8 mouse cellular contexts compared by ENCODE assay signal in genomic region chr2:25607761-25608622, GRCm38 (mm10). TPM values are rescaled to one million over a fixed set of nuclear protein-coding genes. Genes with fewer than 3 reads are reported as not detected.
DNase-seq lines count a peak whose midpoint lies in the region; ATAC-seq and TF ChIP-seq lines count a peak whose summit lies in the region.

Gene Rabl6, minus strand, starts transcription at chr2:25608521.

- peaks cover 6% of the 10 kb centered on the region for H3K27me3 ChIP-seq in G1E (ENCODE audit: insufficient read depth, low read length)
- no peaks in the 10 kb centered on the region for H3K27me3 ChIP-seq in forebrain, postnatal 0 days (ENCODE audit: insufficient read depth, low read length)
- H3K27me3 ChIP-seq in lung, embryonic 15.5 days = 0 out of 2 replicates have a peak, but pooled peaks cover under 1% of the 10 kb centered on the region

- H3K9me3 ChIP-seq in G1E (replicated peaks) = no peaks in the 10 kb centered on the region
- H3K9me3 ChIP-seq in forebrain, postnatal 0 days (ENCODE audit: low read length) = no peaks in the 10 kb centered on the region
- no peaks in the 10 kb centered on the region for H3K9me3 ChIP-seq in lung, embryonic 15.5 days

- TF ChIP-seq CTCF in G1E (IDR thresholded peaks at IDR 0.05; ENCODE audit: low read depth, low read length) = no peak
- no peak for TF ChIP-seq CTCF in forebrain, postnatal 0 days (IDR thresholded peaks at IDR 0.05; ENCODE audit: low read depth)

- WGBS in forebrain, postnatal 0 days = 1% methylated on average over 80 of the region's 80 CpGs
- WGBS in lung, embryonic 15.5 days = under 1% methylated on average over 77 of the region's 80 CpGs

- H3K4me3 ChIP-seq in G1E (ENCODE audit: low read depth, low read length) = peak within 1 kb of the TSS; percentile 98
- peak within 1 kb of the TSS; percentile 66 for H3K4me3 ChIP-seq in forebrain, postnatal 0 days (ENCODE audit: low read depth, low read length)
- H3K4me3 ChIP-seq in lung, embryonic 15.5 days = peak within 1 kb of the TSS; percentile 97

- H3K4me1 ChIP-seq in G1E (ENCODE audit: insufficient read depth, low read depth, low read length) = peaks cover 19% of the 10 kb centered on the region
- H3K4me1 ChIP-seq in forebrain, postnatal 0 days (ENCODE audit: insufficient read depth) = peaks cover 16% of the 10 kb centered on the region; the same call in 1 of the 2 replicates
- peaks cover 20% of the 10 kb centered on the region for H3K4me1 ChIP-seq in lung, embryonic 15.5 days

- peak; percentile 87 for DNase-seq in G1E (ENCODE audit: low spot score)
- DNase-seq in cerebellum, adult 18-20 months = peak; percentile 84 to 98
- DNase-seq in forebrain, postnatal 0 days = peak; percentile 97
- peak; percentile 91 for DNase-seq in heart, postnatal 4 days
- DNase-seq in layer of hippocampus, adult 8-10 months (ENCODE audit: low spot score in 2 of 2) = peak; percentile 76 to 91
- peak; percentile 79 for DNase-seq in ovary, adult 18-20 months (ENCODE audit: low spot score)
- DNase-seq in thymus, postnatal 0 days (ENCODE audit: low spot score) = peak; percentile 89

- H3K27ac ChIP-seq in forebrain, postnatal 0 days (ENCODE audit: low read depth, low read length) = peak within 1 kb of the TSS; percentile 91
- H3K27ac ChIP-seq in lung, embryonic 15.5 days = peak within 1 kb of the TSS; percentile 93

- H3K4me2 ChIP-seq in forebrain, postnatal 0 days (ENCODE audit: low read depth) = peak within 1 kb of the TSS; percentile 59
- H3K4me2 ChIP-seq in lung, embryonic 15.5 days = peak within 1 kb of the TSS; percentile 64

- peak within 1 kb of the TSS; percentile 69 for H3K9ac ChIP-seq in forebrain, postnatal 0 days
- H3K9ac ChIP-seq in lung, embryonic 15.5 days = peak within 1 kb of the TSS; percentile 99

- peak; percentile 40 for ATAC-seq in G1E (ENCODE audit: extremely low read depth, insufficient number of reproducible peaks, low FRiP score, poor library complexity, severe bottlenecking)
- peak; percentile 96 for ATAC-seq in forebrain, postnatal 0 days
- ATAC-seq in lung, embryonic 15.5 days (ENCODE audit: borderline replicate concordance, extremely low read depth, low FRiP score, low TSS enrichment) = peak; percentile 92

- peaks cover 30% of the 10 kb centered on the region for H3K36me3 ChIP-seq in G1E (replicated peaks)
- H3K36me3 ChIP-seq in forebrain, postnatal 0 days (ENCODE audit: insufficient read depth) = no peaks in the 10 kb centered on the region
- H3K36me3 ChIP-seq in lung, embryonic 15.5 days = 0 out of 2 replicates have a peak, but pooled peaks cover 3% of the 10 kb centered on the region

RNA-seq across cellular contexts. Expression of gene Rabl6, which starts in this region (rescaled TPM):
- total RNA-seq in G1E (2014; fragmentation: Nextera tagmentation) (73.4 and 74.9 TPM in 2 replicates), G1E (2017) (41.5 and 43.2 TPM in 2 replicates)
- polyA plus RNA-seq in G1E (2012) = 79.9 and 82.4 TPM in 2 replicates
- 68.2 and 79.3 TPM in 2 replicates for total RNA-seq in forebrain, postnatal 0 days (2014; rRNA removed)
- 51.8 and 54.9 TPM in 2 replicates for polyA plus RNA-seq in forebrain, postnatal 0 days (2015; fragmentation: Nextera tagmentation; extraction: Ambion mirVana)
- total RNA-seq in heart, postnatal 4 days (2021) = 10 to 100 TPM; 51.4 to 61.5 TPM
- total RNA-seq in layer of hippocampus, adult 8-10 months (2022) = 100 to 1,000 TPM; 127 to 168 (median 150) TPM
- 74.0 and 75.2 TPM in 2 replicates for polyA plus RNA-seq in lung, embryonic 15.5 days (2015; fragmentation: Nextera tagmentation; extraction: Ambion mirVana)
- polyA plus RNA-seq in thymus, postnatal 0 days (2015; fragmentation: Nextera tagmentation; extraction: Ambion mirVana) = 30.3 and 39.7 TPM in 2 replicates

Comparison
In these comparisons a context has a peak if more than half of its experiments do, and no peak if none do; other contexts are left out.
1. Peak in every context shown above with its lines: DNase-seq, ATAC-seq, H3K4me3 ChIP-seq and H3K27ac ChIP-seq.
2. ATAC-seq: peak in every context shown above with its lines; median percentile 96 in forebrain, postnatal 0 days; 92 in lung, embryonic 15.5 days; 40 in G1E.